Mouse (Mus musculus): Measurements from ENCODE around the gene Gm49711.

- TF ChIP-seq EP300 (IDR thresholded peaks at IDR 0.05; ENCODE audit: low read length) (no peak), CTCF (conservative IDR thresholded peaks at IDR 0.05 in 1 of 2, IDR thresholded peaks at IDR 0.05 in 1 of 2; ENCODE audit: low read depth in 2 of 2, low read length in 2 of 2) (0 out of 4 replicates have a peak, but pooled peaks of 1 of the 2 experiments have one; percentile 30), HCFC1 (IDR thresholded peaks at IDR 0.05; ENCODE audit: low read depth, low read length) (no peak), IRF4 (IDR thresholded peaks at IDR 0.05; ENCODE audit: low read depth, low read length) (no peak), POLR2A (IDR thresholded peaks at IDR 0.05; ENCODE audit: low read depth, low read length) (no peak)
These were observed 145.5 kb downstream of the Gm49711 start for GRCm38 (mm10) chr16:92203599-92203998.
